Mouse (Mus musculus): ENCODE results near the gene Abcf3.
A peak's percentile ranks its signal among the peaks of the same experiment; 100 is the strongest.

Gene Abcf3

DNA sequence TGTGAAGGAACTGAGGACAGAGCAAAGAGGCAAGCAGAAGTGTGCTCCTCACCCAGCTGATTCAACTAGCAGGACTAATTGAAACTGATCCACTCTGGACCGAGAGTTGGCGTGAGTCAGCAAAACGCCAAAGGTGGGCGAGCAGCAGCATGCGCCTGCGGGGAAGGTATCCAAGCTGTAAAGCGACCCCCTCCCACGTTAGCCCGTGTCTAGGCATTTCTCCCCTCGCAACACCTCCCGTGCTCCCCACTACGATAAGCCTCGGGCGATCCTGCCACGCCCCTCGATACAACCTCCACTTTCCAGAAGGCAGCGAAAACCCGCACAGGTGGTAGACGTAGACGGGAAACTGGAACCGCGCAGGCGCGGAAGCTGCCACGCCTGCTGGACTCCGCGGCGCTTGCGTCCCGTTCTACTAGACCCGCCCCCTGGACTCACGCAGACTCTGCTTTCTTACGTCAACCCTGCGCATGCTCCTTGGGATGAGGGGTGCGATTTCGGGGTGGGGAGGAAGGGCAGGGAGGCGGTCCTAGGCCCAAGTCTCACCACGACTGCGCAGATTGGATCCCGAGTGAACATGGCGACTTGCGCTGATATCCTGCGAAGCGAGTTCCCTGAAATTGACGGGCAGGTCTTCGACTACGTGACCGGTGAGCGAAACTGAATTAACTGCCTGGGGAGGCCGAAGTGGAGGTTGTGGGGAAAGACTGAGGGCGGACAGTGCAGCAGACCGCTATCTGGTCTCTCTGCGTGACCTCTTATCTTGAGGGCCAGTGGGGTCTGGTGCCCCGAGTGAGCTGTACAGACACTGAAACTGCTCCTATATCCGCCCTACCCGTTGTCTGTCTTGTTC is at the start of gene Abcf3:
TSS of gene Abcf3 (plus strand) at position 482 of the 853 bp plus-strand sequence.
- peak; percentile 100 for DNase-seq

DNA sequence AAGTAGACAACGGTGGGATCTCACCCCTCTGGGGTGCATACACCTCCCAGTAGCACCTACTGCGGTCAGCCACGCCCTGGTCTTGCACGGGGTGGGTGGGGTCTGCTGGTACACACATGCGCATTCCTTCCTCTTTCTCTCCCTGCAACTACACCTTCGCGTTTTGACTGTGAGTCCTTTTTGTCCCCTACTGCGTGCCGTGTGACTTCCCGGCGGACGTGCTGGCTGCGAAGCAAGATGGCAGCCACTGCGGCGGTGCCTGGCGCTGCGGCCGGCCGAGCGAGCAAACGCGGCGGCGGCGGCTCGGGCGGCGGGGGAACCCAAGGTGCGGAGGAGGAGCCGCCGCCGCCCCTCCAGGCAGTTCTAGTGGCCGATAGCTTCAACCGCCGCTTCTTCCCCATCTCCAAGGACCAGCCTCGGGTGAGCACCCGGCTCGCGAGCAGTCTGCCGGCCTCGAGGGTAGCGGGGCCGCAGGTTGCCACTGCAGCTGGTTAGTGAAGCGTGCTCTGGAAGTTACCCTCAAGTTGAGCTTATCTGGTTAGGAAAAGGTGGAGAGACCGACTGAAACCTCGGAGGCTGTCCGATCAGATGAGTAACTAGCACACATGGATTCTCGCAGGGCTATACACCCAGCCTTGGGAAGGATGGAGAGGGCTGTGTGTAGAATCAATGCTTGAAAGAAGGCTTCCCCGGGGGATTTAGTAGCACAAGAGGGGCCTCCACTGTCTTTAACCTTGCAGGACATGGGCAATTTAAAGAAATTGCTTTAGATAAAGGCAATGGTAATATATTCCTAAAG is 49.5 kb upstream of the Abcf3 start, which contains the start of gene Eif2b5:
TSS of gene Eif2b5 (plus strand) at position 141 of the 799 bp plus-strand sequence.
- peak; percentile 93 for DNase-seq

DNA sequence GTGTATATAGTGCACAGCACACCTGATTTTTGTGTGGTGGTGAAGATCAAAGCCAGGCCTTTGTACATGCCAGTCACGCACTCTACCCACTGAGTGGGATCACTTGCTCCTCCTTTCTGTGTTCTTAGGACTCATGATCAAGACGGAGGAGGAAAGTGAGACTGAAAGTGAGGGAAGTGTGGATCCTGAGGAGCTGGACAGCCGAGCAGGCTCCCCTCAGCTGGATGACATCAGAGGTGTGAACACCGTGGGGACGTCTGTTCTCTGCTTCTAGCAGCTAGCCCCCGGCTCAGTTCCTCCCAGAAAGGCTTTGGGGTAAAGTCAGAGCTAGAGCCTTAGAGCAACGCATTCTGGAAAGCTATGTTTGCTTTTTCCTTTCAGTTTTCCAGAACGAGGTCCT is 42.4 kb upstream of the Abcf3 start:
- DNase-seq, result no peak

DNA sequence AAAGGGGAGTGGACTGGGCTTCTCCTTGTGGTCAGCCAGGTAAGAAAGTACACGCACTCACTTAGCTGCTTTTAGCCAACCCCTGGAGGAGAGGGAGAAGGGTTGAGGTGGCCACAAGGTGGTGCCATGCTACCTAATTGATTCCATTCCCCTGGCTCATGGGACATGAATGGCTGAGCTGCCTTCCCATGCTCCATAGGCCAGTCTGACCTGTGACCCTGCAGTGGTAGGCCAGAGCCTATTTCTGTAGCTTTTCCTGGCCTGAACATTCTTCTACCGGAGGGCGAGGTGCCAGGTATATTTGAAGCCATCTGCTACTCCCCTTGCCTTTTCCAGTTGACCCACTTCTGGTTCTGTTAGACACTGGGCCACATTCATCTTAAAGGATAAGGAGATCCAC is 39.0 kb upstream of the Abcf3 start:
- DNase-seq, result peak; percentile 54

DNA sequence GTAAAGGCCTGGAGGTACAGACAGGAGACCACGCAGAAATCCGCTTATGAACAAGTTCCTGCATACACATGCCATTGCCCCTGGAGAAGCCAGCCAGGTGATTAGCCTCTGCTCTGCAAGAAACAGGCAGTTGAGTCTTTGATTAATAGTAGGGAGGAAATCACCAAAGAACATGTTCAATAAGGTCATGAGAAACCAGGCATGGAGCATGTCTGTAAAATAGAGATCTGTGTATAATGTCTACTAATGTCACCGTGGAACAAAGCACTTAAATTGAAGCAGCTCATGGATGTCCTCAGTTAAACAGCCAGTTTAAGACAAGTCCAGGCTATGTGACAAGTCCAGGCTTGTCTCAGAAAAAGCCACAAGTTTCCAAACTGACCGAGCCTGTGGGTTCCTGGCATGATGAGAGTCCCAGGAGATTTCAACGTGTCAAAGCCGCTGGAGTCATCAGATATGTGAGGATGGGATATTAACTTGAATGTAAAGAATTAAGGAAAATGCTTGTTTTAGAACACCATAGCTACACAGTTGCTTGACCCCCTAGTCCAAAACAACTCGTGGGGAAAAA is 37.0 kb upstream of the Abcf3 start:
- DNase-seq, result no peak

DNA sequence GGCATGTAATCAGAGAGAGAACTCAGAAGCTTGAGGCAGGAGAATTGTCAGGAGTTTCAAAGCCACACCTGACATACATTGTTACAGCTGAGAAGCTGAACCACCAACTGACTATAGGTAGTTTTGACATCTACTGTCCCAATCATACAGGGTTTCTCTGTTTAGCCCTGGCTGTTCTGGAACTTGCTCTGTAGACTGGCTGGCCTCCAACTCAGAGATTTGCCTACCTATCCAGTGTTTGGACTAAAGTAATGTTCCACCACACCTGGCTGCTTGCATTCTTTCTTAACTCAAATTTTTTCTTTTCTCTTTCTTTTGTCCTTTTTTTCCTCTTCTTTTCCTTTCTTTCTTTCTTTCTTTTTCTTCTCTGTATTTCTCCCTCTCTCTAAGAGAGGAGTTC is 32.3 kb upstream of the Abcf3 start:
- no peak for DNase-seq

DNA sequence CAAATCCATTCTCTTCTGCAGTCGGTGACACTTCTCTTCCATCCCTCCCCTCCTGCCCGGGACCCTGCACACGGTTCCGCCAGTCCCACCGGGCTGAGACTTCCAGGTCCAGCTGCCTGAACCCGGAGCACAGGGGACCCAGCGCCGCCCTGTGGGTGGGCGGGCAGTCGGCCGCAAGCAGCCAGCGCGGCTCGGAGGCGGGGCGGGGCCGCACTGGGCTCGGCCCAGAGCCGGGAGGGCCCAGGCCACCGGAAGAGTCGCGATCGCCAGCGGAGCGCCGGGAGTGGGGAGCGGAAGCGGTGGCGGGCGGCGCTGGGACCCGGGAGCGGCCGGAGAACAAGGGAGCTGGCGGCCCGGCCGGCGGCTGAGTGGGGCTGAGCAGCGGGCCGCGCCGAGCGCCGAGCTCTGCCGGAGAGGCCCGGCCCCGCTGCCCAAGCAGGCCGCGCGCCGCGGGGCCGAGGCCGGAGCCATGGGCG is 31.6 kb upstream of the Abcf3 start, which contains the start of gene Dvl3:
TSS of gene Dvl3 (plus strand) at position 257 of the 476 bp plus-strand sequence.
- DNase-seq, result peak; percentile 97

DNA sequence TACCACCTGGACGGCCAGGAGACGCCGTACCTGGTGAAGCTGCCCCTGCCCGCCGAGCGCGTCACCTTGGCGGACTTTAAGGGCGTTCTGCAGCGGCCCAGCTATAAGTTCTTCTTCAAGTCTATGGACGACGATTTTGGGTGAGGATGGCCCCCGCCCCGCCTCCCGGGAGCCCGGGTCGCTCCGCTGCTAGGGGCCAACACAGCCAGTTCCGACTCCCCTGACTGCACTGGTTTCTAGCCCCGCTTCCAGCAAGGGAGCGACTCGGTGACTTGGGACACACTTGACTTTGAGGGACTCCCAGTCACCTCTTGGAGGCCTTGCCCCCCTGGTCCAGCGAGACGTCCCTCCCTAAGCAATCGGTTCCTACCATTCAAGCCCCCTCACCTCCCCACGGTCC is 31.2 kb upstream of the Abcf3 start:
- no peak for DNase-seq

DNA sequence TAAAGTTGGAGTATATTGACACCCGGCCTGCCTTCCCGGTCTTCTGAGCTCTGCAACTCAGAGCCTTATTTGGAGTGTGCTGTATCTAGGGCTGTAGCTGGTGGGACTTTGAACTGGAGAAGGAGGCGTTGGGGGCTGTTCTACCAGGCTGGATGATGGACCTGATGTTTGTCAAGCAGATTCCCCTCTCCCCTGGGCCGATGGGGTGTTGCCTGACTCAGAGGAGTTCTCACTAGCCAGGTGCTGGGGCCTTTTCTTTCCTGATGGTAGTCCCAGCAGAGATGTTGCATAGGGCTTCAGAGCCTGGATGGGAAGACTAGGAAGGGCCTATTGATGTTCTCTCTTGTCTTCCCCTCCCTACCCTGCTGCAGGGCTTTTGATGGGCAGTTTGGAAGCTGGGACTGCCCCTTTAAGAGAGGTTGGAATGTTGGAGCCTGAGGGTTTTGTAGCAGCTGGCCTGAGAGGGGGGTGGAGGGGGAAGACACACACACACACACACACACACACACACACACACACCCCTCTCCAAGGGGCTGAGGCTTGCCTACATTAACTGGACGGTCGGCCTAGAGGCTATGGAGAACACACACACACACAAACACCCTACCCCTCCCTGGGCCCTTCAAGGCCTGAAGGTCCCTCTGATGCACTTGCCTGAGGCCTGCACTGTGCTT is 30.5 kb upstream of the Abcf3 start:
- DNase-seq, result peak; percentile 77

DNA sequence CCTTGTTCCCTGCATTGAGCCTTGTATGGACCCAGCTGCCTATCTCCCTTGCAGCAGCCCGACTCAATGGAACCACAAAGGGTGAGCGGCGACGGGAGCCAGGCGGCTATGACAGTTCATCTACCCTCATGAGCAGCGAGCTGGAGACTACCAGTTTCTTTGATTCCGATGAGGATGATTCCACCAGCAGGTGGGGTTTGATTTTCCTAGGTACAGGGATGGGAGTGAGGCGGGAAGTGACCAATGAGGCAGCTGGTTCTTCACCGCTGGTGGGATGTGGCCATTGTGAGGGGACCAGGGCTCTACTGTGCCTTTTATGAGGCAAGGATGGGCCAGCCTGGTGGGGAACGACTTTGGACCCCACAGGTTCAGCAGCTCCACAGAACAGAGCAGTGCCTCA is 24.5 kb upstream of the Abcf3 start:
- no peak for DNase-seq

DNA sequence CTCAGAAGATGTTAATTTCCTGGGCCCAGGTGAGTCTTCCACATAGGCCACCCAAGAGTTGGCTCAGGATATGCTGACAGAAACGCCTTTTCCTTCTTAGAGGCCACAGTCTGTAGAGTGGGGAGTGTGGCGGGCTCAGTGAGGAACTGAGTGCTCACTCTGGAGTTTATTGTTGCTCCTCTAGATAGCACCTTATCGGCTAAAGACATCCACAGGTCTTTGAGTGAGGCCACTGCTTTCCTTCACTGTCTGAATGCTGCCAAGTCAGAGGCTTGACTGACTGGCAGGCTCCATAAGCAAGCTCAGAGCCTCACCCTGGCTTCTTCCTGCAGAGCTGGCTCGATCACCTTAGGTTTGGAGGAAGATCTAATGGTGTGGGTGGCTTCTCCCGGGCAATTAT is 19.6 kb upstream of the Abcf3 start:
- no peak for DNase-seq

DNA sequence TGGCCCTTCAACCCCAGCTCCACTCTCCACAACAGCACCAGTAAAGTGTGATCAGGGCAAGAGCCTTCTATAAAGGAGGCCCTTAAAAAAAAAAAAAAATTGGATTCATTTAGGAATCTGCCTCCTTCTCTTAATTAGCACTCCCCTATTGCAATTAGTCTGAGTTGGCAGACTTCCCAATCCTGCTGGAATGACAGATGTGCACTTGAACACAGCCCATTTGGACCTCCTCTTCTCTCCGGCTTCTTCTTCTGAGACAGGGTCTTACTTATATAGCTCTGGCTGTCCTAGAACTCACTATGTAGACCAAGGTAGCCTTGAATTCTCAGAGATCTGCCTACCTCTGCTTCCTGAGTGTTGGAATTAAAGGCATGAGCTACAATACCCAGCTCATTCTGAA is 19.0 kb upstream of the Abcf3 start:
- DNase-seq, result no peak

DNA sequence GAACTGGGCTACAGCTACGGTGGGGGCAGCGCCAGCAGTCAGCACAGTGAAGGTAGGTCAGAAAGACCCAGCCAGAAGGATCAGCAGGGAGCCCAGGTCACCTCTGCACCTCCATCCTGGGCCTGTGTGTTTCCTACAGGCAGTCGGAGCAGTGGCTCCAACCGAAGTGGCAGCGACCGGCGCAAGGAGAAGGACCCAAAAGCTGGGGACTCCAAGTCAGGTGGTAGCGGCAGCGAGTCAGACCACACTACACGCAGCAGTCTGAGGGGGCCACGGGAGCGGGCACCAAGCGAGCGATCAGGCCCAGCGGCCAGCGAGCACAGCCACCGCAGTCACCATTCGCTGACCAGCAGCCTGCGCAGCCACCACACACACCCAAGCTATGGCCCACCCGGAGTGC is 17.4 kb upstream of the Abcf3 start:
- DNase-seq, result no peak

DNA sequence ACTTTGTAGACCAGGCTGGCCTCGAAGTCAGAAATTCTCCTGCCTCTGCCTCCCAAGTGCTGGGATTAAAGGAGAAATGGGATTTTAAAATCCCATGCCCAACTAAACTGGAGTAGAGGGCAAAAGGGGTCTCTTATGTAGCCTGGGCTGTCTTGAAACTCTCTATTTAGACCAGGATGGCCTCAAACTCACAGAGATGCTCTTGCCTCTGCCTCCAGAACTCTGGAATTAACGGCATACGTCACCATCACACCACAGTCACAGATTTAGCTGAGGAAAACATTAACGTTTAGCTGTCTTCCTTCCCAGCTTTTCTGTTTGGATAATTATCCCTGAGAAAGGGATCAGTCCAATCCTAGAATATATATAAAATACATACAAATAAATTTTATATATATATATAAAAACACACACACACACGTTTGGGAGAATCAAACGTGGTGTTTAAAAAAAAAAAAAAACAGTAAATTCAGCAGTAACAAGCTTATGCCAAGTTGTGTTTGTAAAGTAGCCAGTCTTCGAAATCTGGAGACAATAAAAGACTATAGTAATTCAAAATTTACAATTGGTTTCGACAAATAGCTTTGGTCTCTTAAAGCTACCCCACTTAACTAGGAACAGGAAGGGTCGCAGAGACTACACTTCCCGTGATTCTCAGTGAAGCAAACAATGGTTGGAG is 13.6 kb upstream of the Abcf3 start:
- DNase-seq, result no peak

DNA sequence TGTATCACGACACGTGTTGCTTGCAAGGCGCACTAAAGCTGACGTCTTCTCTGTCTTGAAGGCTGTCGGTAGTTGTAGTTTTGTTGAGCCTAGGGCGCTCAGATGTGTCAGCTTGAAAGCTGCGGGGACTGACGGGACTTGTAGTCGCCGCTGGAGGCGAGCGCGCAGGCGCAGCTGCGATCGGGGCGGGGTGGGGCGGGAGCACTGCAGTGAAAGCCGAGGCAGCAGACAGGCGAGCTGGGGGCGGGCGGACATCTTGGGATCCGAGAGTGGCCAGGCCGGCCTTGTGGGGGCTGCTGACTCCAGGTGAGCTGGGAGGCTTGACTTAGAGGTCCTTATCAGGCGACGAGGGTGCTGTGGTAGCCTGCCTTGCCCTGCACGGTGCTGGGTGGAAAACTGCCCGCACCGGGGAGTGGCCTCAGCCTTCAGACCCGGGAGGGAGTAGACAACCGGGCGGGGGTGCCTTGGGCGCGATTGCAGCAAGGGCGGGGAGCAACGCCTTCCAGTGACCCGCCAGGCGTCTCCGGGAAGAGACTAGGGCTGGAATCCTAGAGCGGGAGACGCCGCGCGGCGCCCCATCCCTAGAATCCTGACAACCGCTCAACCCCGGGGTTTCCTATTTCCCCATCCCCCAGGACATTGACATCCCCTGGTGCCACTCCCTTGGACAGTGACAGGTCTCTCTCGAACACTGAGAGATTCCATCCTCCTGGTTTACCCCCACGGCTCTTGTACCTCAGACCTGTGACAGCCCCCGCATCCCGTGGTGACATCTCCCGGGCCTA is 12.9 kb upstream of the Abcf3 start, which contains the start of gene Ap2m1:
TSS of gene Ap2m1 (plus strand) at position 183 of the 785 bp plus-strand sequence.
- peak; percentile 98 for DNase-seq

DNA sequence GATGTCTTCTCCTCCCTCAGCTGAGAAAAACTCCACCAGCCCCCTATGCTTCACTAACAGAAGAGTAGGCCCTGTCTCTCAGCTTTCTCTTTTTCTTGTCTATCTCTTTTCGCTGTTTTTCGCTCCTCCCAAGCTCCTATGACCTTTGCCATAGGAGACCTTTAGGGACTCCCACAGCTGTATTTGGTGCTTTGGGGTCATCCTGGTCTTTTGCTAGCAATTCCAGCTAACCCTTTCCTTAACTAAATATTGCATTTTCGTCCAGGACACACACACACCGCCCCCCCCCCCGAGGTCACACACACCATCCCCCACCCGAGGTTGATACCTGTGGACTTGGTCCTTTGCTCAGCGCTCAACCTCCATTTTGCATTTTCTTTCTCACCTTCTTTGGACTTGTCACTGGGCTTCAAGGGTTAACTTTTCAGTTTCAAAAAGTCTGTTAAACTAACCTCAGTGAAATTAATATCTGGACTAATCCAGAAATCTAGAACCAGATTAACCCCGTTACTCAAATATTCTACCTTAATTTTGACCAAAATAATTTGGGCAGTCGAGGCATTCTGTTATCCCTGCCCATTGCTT is 12.2 kb upstream of the Abcf3 start:
- no peak for DNase-seq

DNA sequence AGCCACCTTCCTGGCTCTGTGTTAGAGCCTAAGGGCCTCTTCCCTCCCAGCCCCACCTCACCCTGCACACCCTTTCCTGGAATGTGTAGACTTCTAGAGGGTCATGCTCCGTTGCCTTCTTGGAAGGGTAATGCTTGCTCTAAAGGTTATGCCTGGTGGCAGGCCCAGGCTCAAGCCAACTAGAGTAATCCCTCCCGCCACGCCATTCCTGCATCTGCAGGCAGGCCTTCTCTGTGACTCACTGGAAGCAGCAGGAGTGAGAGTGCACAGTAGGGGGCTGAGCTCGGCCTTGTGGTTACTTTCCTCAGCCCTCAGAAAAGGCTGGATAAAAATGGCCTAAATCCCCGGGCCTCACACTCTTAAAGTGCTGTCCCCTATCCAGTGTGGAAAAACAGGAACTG is 11.3 kb upstream of the Abcf3 start:
- DNase-seq, result peak; percentile 27

DNA sequence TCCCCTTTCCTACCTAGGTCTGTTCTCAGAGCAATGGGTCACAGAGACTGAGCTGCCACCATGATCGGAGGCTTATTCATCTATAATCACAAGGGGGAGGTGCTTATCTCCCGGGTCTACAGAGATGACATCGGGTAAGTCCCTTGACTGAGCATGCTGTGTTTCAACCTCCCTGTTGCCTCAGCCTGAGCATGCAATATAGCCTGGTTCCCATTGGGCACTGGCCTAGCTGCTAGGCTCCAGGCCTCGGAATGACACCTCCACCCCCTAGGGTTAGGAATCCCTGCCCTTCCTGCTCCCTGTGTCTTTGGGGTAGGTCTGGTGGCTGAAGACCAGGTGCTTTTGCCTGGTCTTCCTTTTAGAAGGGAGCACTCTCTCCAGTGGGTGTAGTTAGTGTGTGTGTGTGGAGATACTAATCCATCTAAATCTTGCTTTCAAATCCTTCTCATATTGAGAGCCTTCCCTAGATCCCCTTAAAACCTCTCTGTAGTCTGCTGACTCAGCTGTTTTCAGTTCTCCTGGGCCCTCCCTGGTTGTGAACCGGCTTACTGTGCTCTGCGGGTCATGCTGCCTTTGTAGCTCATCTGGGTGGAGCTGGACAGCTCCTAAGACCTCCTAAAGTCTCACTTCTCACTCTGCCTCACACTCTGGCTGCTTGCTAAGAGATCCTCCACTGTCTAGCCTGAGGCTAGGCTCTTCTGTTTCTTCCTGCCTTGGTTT is 10.6 kb upstream of the Abcf3 start:
- no peak for DNase-seq

DNA sequence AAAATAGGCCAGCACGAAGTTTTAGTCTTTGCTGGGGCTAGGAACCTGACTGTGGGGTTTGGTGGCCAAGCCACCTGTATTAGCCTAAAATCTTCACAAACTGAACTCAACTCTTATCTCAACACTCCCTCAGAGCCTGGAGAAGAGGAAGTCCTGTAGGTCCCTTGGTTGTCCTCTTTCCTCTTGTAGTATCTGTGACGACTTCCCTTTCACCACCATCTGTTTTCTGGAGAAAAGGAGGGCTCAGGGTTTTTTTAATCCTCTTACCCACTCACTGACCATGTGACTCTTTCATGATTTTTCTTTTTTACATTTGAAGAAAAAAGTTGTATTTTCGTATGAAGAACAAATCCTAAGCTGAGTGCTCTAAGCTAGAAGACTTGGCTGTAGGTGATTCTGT is 8.7 kb upstream of the Abcf3 start:
- DNase-seq, result no peak

DNA sequence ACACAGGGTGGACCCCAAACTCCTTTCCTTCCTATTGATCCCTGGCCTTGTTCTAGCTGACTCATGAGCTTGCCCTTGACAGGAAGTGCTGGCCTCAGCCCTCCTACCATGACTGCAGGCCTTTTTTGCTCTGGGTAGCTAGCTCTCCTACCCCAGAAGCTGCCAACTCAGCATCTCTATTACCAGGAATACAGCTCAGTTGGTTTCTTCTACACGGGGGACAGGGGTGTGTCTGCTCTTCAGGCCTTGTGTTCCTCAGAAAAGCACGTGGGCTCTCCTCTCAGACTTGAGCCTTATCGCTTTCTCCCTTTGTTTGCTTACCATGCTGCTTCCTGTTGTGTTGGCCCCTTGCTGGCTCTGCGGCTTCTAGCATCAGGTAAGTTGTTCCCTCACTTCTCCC is 7.9 kb upstream of the Abcf3 start:
- DNase-seq, result no peak

All from embryo, embryonic 11 days (tissue).